Mouse (Mus musculus) lung, postnatal 10 days (tissue): Measurements from ENCODE around the gene Map2k3.
A peak's percentile ranks its signal among the peaks of the same experiment; 100 is the strongest.

Experiments
- DNase-seq: peaks from one replicate; pipeline ENCODE4 v3.0.0; 2021

Map2k3 gene

GRCm38 (mm10) chr11:60927264-60927663 is 4.6 kb upstream of the Map2k3 start:
- peak; percentile 96 for DNase-seq

GRCm38 (mm10) chr11:60930724-60931281 is 1.0 kb upstream of the Map2k3 start:
- no peak for DNase-seq

GRCm38 (mm10) chr11:60931282-60931868 is 458 bp upstream of the Map2k3 start:
- no peak for DNase-seq

- no peak for DNase-seq
These were observed 729 bp downstream of the Map2k3 start for GRCm38 (mm10) chr11:60932503-60933020.

- peak; percentile 76 for DNase-seq
These were observed 1.5 kb downstream of the Map2k3 start for GRCm38 (mm10) chr11:60933178-60933930.

- no peak for DNase-seq
These were observed 3.0 kb downstream of the Map2k3 start for GRCm38 (mm10) chr11:60934795-60935194.

- peak; percentile 69 for DNase-seq
These were observed 3.6 kb downstream of the Map2k3 start for GRCm38 (mm10) chr11:60935326-60935974.

DNA sequence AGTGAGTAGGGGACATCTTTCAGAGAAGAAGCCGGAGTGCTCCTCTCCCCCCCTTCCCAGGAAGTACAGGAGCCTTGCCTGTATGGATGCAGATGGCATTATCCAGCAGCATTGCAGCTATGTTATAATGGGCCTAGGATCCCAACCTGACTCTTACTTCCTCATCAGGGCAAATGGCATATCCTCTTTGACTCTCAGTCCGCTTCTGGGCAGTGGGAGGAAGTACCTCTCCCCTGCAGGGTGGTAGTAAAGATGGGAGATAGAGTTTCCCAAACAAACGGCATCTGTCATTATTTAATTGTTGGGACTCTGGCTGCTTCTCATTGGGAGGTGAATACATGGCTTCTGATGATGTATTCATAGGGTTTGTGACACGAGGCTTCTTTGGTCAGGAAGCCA is 4.1 kb downstream of the Map2k3 start:
- DNase-seq, result no peak

GRCm38 (mm10) chr11:60937611-60938010 is 5.8 kb downstream of the Map2k3 start:
- DNase-seq, result no peak

DNA sequence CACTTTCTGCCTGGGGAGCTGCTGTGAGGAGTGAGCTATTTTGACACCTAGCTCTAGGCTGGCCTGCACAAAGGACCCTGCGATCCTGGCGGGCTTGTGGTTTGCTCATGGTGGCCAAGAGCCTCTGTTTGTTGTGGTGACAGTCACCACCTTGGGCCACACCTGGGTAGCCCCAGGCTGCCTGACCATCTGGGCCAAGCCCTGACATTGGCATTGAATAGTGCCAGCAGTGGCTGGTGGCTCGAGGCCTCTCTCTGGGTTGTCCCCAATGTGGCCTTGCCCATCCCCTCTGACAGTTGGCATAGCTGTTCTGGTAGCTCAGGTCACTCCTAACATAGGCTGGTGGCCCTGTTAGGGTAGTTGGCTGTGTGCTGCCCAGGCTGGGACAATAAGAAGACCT is 7.7 kb downstream of the Map2k3 start:
- no peak for DNase-seq

- DNase-seq, result no peak
These were observed 8.7 kb downstream of the Map2k3 start for GRCm38 (mm10) chr11:60940501-60940900.

DNA sequence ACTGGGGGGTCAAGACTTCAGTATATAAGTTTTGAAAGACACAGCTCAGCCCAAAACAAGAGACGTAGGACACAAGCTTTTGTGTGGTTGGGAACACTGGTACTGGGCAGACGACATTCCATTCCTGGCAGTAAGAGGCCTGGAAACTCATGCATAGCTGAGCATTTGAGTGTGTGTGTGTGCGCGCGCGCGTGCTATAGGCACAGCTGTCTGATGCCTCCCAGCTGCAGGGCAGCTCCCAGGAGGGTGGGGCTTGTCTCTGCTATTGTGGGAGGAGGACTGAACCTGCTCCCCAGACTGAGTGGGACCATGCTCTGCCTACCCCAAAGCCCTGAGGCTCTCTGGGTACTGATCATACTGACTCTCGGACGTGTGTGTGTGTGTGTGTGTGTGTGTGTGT is 9.5 kb downstream of the Map2k3 start:
- DNase-seq, result peak; percentile 59

DNA sequence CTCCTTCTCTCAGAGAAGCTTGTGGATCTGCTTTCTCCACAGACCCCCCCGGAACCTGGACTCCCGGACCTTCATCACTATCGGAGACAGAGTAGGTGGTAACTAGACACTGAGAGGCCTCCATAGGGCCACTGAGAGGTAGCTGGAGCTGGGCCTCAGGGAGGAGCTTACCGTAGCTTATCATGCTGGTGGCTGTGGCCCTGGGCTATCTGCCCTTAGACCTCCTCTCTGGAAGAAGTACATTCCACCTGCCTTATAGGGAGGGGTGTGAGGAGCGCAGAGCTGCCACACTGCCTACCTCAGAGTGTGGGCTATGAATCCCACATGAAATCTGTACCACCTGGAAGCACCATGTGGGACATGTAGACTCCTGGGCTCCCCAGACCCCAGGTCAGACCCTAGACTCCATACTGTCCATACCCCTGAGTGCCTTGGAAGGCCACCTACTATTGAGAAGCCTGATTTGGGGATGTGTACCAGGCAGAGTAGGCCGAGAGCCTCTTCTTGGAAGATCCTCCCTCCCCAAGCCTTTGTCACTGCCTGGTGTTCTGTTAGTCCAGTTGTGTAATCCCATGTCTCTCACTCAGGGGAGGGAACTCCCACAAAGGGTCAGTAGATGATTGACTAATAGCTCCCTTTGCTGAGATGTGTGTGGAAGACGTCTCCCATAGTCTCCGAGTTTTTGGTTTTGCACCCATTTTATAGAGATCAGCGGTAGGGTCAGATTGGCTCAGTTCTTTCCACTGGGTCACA is 10.6 kb downstream of the Map2k3 start:
- no peak for DNase-seq

- no peak for DNase-seq
These were observed 13.2 kb downstream of the Map2k3 start for GRCm38 (mm10) chr11:60945003-60945402.

DNA sequence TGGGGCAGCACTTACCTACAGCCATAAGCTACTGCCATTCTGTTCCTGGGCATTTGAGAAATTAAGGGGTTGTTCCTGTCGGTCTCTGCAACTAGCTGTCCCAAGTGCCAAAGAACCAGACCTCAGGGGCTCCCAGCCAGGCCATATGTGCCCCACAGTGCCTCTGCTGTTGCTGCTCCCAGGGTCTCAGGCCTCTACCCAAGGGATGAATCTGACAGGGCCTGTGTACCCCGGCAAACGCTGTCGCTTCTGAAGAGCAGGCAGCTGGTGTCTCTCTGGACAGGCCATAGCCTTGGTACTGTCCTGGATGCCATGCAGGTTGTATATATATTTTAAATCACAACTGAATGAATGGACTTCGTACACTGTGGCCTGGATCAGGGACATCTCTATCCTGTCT is 20.1 kb downstream of the Map2k3 start:
- DNase-seq, result no peak

GRCm38 (mm10) chr11:60952362-60952761 is 20.5 kb downstream of the Map2k3 start:
- DNase-seq, result no peak

DNA sequence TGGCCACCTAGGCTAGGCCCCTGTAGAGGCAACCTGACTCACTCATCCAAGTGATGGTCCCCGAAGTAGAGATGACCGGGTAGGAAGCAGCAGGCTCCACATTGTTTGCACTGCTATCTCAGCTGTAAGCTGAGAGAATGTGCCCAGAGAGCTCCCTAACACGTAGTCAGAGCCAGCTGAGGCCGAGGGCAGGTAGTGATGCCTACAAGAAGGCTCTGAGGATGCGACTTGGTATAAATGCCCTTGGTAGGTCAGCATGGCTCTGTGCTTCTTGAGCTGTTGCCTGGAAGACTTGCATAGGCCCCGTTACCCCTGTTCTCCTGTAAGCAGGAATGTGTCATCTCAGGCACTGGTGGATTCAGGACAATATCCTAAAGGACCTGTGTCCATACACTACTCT is 21.2 kb downstream of the Map2k3 start:
- no peak for DNase-seq

DNA sequence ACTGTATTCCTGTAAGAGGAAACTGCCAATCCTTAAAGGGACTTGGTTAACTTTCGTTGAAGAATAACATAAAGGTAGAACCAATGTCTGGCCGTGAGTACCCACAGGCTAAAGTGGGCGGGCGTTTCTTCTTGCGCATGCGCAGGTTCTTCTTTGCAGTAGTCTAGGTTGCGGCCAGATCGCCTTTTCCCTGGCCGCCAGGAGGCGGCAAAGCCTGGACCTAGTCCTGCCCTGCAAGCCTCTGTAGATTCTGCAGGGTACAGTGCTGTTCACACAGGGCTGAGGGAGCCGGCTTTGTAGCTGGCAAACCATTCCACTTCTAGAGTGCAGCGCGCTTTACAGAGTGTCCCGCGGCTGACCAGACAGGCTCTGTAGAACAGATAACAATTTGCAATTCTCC is 22.0 kb downstream of the Map2k3 start:
- peak; percentile 96 for DNase-seq

DNA sequence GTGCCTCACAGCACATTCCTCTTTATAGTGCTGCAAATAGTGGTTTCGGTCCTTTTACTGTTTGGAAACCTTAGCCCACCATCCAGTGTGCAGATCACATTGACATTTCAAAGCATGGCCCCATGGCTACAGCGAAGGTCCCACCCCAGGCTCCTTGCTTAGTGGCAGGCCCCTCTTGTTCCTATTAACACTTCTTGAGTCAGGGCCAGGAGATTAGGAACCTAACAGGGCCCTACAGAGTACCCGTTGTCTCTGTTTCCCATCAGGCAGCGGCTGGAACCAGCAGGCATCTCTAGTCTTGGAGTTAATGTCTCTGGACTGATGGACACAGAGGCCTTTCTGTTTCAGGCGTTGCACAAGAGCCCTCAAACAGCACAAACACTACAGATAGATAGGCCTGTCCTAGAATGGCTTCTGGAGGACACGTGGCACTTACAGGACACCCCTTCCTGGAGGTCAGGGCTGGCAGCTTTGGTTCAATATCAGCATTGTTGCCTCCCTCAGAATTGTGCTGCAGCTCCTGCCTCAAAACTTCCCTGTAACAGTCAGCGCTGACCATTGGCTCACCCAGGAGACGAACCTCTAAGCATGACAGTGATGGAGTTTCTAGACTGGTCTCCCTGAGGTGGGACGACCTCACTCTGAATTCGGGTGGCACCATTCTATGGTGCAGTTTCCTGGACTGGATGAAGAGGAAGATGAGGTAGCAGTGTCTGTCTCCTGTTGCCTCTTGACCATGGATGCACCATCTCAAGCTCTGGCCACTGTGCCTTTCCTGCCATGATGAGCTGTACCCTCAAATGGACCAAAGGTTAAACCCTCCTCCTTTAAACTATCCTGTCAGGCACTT is 22.6 kb downstream of the Map2k3 start:
- no peak for DNase-seq

GRCm38 (mm10) chr11:60955621-60956383 is 24.0 kb downstream of the Map2k3 start:
- DNase-seq, result no peak

DNA sequence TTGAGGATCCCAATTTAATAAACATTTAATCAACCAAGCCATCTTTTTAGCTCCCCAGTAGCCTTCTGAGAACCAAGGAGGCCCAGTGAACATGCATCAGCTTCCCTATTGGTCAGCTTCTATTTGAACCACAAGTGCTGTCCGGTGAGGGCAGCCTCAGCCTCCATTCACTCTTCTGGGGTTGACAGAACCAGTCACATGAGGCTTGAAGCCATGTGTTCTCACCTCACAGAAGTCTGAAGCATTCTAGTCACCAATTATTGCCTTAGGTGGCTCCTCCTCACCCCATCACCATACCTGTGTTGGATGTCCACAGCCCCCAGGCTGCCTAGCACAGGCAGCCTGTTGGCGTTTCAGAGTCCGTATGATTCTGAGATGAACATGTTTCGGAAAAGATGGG is 27.1 kb downstream of the Map2k3 start:
- DNase-seq, result no peak
